Mouse (Mus musculus) effector memory CD4-positive, alpha-beta T cell, adult 7 months (primary cell): ENCODE results near the gene Cst13. TPM values are rescaled to one million over a fixed set of nuclear protein-coding genes. Genes with fewer than 3 reads are reported as not detected.

Source experiments
- polyA plus RNA-seq: library from polyadenylated mRNA; unstranded; fragments of 100-300 nt; shearing (Covaris generic); gene quantifications from one replicate; pipeline ENCODE4 v1.2.1, GENCODE M21; 2017

Cst13 gene
- not detected for polyA plus RNA-seq

GRCm38 (mm10) chr2:148819909-148820308 is at the start of gene Cst13:
TSS of gene Cst13 (plus strand) at chr2:148820081.

GRCm38 (mm10) chr2:148771397-148771796 is 48.5 kb upstream of the Cst13 start, which contains the start of gene Cst11:
TSS of gene Cst11 (minus strand) at chr2:148771497.

GRCm38 (mm10) chr2:148781709-148782108 is 38.2 kb upstream of the Cst13 start, which contains the start of gene 8030411F24Rik:
TSS of gene 8030411F24Rik (plus strand) at chr2:148782009.

GRCm38 (mm10) chr2:148789142-148789541 is 30.7 kb upstream of the Cst13 start, which contains the start of gene Cst12:
TSS of gene Cst12 (plus strand) at chr2:148789361.

GRCm38 (mm10) chr2:148798485-148798884 is 21.4 kb upstream of the Cst13 start, which contains the start of gene Cst8:
TSS of gene Cst8 (plus strand) at chr2:148798785.

GRCm38 (mm10) chr2:148834912-148835311 is 15.0 kb downstream of the Cst13 start, which contains the start of gene Cst9:
TSS of gene Cst9 (plus strand) at chr2:148835147.

GRCm38 (mm10) chr2:148864966-148865365 is 45.1 kb downstream of the Cst13 start, which contains the start of gene 9230104L09Rik:
TSS of gene 9230104L09Rik (minus strand) at chr2:148865038.

GRCm38 (mm10) chr2:148875335-148875811 is 55.5 kb downstream of the Cst13 start, which contains the start of gene Cst3:
TSS of gene Cst3 (minus strand) at chr2:148875692.

Other genes starting within 250 kb of the Cst13 start
- gene Nxt1, start 147.5 kb upstream of the Cst13 start, polyA plus RNA-seq: 40.3 TPM
- gene Gzf1, start 139.1 kb upstream of the Cst13 start, polyA plus RNA-seq: 5.1 TPM
- 1.2 TPM for gene Napb, start 87.6 kb upstream of the Cst13 start, polyA plus RNA-seq
- gene Cstl1, start 69.7 kb upstream of the Cst13 start, polyA plus RNA-seq: not detected
- gene Cst11, start 48.6 kb upstream of the Cst13 start, polyA plus RNA-seq: not detected
- gene 8030411F24Rik, start 38.1 kb upstream of the Cst13 start, polyA plus RNA-seq: 0.67 TPM
- gene Cst12, start 30.7 kb upstream of the Cst13 start, polyA plus RNA-seq: not detected
- gene Cst8, start 21.3 kb upstream of the Cst13 start, polyA plus RNA-seq: not detected
- gene Cst9, start 15.1 kb downstream of the Cst13 start, polyA plus RNA-seq: not detected
- not detected for gene 9230104L09Rik, start 45.0 kb downstream of the Cst13 start, polyA plus RNA-seq
- 90.0 TPM for gene Cst3, start 55.6 kb downstream of the Cst13 start, polyA plus RNA-seq
- not detected for gene Gm1330, start 183.2 kb downstream of the Cst13 start, polyA plus RNA-seq
- not detected for gene Gm10750, start 197.2 kb downstream of the Cst13 start, polyA plus RNA-seq